Mouse (Mus musculus) heart, embryonic 12.5 days (tissue): ENCODE data around the gene Adam12. TPM values are rescaled to one million over a fixed set of nuclear protein-coding genes. Genes with fewer than 3 reads are reported as not detected.

Source experiments
- ATAC-seq: fragments of 200-750 bp; cut with Nextera tagmentation; 2 replicates; pipeline ENCODE4 v1.8.0; 2017; ENCODE audit warnings: moderate TSS enrichment, moderate library complexity; ENCODE audit not compliant: insufficient number of reproducible peaks, low FRiP score
- H3K27ac ChIP-seq: fragments of 300-500 bp; sonication (generic); 2 replicates; pipeline ENCODE4 v1.5.1; 2016; ENCODE audit warnings: mild to moderate bottlenecking, moderate library complexity; ENCODE audit not compliant: poor library complexity, severe bottlenecking
- H3K27me3 ChIP-seq: fragments of 300-500 bp; sonication (generic); replicated peaks from 2 replicates; pipeline ENCODE4 v1.6.1; 2016; ENCODE audit warnings: mild to moderate bottlenecking, moderate library complexity
- H3K36me3 ChIP-seq: fragments of 300-500 bp; sonication (generic); 2 replicates; pipeline ENCODE4 v1.6.1; 2016; ENCODE audit warnings: mild to moderate bottlenecking, moderate library complexity
- H3K4me1 ChIP-seq: fragments of 300-500 bp; sonication (generic); replicated peaks from 2 replicates; pipeline ENCODE4 v1.6.1; 2016; ENCODE audit warnings: mild to moderate bottlenecking
- H3K4me2 ChIP-seq: fragments of 300-500 bp; sonication (generic); 2 replicates; pipeline ENCODE4 v1.6.1; 2016; ENCODE audit warnings: mild to moderate bottlenecking, moderate library complexity
- H3K4me3 ChIP-seq: fragments of 300-500 bp; sonication (generic); 2 replicates; pipeline ENCODE4 v1.5.1; 2016; ENCODE audit warnings: mild to moderate bottlenecking
- H3K9ac ChIP-seq: fragments of 300-500 bp; sonication (generic); 2 replicates; pipeline ENCODE4 v1.6.1; 2016; ENCODE audit warnings: mild to moderate bottlenecking, moderate library complexity
- H3K9me3 ChIP-seq: fragments of 300-500 bp; sonication (generic); replicated peaks from 2 replicates; pipeline ENCODE4 v1.6.1; 2016; ENCODE audit warnings: mild to moderate bottlenecking, moderate library complexity
- WGBS: fragments of 180-500 bp; shearing (Covaris S2); methylation state at CpG from one replicate; pipeline ENCODE4 v1.1.7; 2016; 5-methylcytosine and 5-hydroxymethylcytosine counted together
- polyA plus RNA-seq: library from polyadenylated mRNA; unstranded; fragments of >200 nt; fragmentation: Nextera tagmentation; extraction: Ambion mirVana; gene quantifications from 2 replicates; pipeline ENCODE4 v1.2.1, GENCODE M21; 2016

Gene Adam12
- polyA plus RNA-seq, 1 experiment from 2014 or later, result 3.9 TPM

DNA sequence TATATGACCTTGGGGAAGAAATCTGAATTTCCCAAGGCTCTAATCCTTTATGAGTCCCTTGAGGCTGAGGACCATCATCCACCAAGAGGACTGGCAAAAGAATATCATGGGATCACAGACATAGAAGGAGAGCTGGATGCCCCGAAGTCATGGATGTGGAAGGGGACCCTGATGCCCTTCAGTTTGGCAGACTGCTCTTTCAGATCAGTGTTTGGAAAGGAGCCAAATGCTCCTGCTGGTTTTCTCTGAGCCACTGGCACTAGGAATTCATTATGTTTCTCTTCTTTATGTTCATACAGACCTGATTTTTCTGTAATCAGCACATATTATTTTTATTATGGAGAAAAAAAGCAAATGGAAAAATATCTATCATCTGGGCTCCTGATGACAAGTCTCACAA, 50.9 kb downstream of the Adam12 start:
- Histone ChIP-seq H3K27ac (no peak overlapping the region), H3K27me3 (no peaks in the 10 kb centered on the region), H3K4me1 (no peaks in the 10 kb centered on the region), H3K9me3 (peaks cover 5% of the 10 kb centered on the region), H3K9ac (no peak overlapping the region), H3K36me3 (peaks cover 4% of the 10 kb centered on the region; the same call in 1 of the 2 replicates), H3K4me2 (no peak overlapping the region), H3K4me3 (no peak overlapping the region)
- WGBS, result 78% methylated on average over 1 of the region's 1 CpGs
- ATAC-seq, result no peak

DNA sequence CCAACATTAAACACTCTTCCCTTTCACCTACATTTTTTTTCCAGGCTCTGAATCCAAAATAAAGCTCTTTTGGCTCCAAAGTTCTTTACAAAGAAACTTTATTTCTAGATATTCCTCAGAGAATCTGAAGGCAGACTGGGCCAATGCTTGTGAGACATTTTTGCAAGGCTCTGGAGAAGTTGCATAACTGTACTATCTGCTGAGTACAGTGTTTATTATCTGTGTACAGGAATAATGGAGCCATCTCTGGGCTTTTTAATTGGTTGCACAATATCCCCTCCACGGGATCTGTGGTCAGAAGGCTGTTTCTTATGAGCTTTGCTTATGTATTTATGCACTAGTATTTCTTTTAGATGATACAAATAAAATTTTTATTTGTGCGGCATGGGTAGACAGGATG, 54.9 kb downstream of the Adam12 start:
- Histone ChIP-seq H3K27me3 (no peaks in the 10 kb centered on the region), H3K9ac (no peak overlapping the region), H3K4me3 (no peak overlapping the region), H3K9me3 (no peaks in the 10 kb centered on the region), H3K27ac (no peak overlapping the region), H3K4me1 (no peaks in the 10 kb centered on the region), H3K4me2 (no peak overlapping the region), H3K36me3 (no peaks in the 10 kb centered on the region)
- no peak for ATAC-seq
- 70% methylated on average over 2 of the region's 2 CpGs for WGBS

DNA sequence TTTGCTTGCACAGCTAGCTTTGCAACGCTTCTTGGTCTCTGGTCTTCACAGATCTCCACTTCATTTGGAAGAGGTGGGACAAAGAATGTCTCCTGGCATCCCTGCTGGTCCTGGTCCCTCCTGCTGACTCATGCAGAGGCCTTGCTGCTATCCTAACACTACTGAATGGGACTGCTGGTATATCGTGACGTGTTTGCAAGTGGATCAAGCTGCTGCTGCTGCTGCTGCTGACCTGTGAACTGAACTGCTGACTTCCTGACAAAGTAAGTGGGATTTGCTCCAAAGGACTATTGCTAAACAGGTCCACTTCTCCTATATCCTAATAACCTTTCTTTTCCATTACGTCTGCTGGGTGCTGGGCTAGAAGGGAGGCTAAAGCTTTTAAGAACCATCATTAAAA, 56.7 kb downstream of the Adam12 start:
- H3K36me3 ChIP-seq, result no peaks in the 10 kb centered on the region
- 58% methylated on average over 4 of the region's 4 CpGs for WGBS
- no peaks in the 10 kb centered on the region for H3K27me3 ChIP-seq
- no peak overlapping the region for H3K27ac ChIP-seq
- H3K4me1 ChIP-seq, result no peaks in the 10 kb centered on the region
- no peak overlapping the region for H3K4me3 ChIP-seq
- ATAC-seq, result no peak
- no peaks in the 10 kb centered on the region for H3K9me3 ChIP-seq
- H3K9ac ChIP-seq, result no peak overlapping the region
- H3K4me2 ChIP-seq, result no peak overlapping the region

DNA sequence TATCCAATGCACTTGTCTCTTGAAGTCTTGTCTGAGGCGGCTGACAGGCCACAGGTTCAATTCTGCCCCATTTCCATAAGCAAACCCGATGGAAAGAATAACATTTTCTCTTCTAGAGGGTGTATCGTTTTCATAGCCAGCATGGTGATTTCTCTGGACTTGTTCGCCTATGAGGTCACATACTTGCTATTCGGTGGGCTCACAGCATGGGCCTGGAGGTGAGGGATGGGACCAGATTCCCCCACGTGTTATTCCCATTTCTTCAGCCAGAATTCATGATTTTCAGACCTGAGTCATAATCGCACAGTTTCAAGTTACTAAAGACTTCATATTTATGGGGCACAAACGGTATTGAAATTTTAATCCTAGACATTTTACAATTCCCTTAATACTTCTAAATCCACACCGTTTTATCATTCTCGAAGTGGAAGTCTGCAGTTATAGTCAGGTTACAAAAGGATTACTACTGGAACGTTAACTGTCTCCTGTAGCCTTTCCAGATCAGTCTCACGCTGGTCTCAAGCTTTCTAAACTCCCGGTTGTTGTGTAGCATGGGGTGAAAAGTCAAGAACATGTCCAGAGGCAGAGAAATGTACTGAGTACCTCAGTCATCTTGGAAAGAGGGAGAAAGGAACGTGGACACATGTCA, 58.4 kb downstream of the Adam12 start:
- no peak overlapping the region for H3K9ac ChIP-seq
- H3K27ac ChIP-seq, result no peak overlapping the region
- no peaks in the 10 kb centered on the region for H3K27me3 ChIP-seq
- H3K36me3 ChIP-seq, result no peaks in the 10 kb centered on the region
- ATAC-seq, result no peak
- no peaks in the 10 kb centered on the region for H3K4me1 ChIP-seq
- H3K4me3 ChIP-seq, result no peak overlapping the region
- 79% methylated on average over 14 of the region's 14 CpGs for WGBS
- no peaks in the 10 kb centered on the region for H3K9me3 ChIP-seq
- no peak overlapping the region for H3K4me2 ChIP-seq

DNA sequence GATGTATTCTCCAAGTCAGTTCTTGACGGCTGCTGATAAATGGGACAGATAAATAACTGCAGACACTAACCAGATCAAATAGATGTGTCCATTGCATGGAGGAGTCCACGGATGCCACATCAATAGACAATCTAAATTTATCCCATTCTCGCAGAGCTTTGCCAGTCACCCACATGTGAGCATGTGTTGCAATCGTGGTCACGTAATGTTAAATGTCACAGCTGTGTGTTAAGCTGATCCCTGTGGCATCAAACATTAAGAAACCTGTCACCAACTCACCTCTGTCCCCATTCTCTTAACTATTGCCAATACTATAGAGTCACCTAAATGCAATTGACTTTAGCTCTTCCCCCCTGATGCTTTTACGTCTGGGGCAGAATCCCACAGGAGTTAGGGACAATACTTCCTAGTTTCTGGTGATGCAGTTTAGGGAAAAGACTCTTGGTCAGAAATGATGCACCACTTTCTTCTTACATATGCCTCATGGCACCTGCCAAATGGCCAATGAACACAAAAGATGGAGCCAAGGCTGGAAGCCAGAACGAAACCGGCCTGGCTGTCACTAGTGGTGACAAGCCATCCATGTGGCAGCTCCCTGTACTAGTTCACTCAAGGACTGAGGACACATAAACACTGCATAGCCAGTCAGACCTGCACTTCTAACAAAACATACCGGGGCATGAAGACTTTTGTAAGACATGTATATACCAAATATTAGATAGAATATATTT, 61.6 kb downstream of the Adam12 start:
- no peak overlapping the region for H3K4me2 ChIP-seq
- H3K27ac ChIP-seq, result no peak overlapping the region
- H3K4me3 ChIP-seq, result no peak overlapping the region
- H3K9me3 ChIP-seq, result no peaks in the 10 kb centered on the region
- H3K4me1 ChIP-seq, result peaks cover 11% of the 10 kb centered on the region
- H3K9ac ChIP-seq, result no peak overlapping the region
- ATAC-seq, result no peak
- no peaks in the 10 kb centered on the region for H3K27me3 ChIP-seq
- WGBS, result 71% methylated on average over 9 of the region's 9 CpGs
- no peaks in the 10 kb centered on the region for H3K36me3 ChIP-seq

DNA sequence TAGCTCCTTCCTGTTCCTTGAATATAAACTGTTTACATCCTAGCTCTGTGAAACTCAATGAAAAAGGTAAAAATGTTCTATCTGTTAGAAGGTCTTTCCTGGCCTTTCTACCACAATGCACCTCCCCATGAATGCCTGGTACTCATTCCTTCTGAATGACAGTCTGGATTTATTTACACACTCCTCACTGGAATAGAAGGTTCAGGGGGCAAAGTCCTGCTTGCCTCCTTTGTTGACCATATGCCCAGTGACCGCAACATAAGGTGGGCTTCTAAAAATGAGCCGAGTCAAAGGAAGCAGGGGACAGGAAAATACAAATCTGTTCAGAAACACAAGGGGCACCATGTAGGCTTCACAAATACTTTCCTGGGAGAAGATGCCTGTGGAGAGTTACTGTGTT, 62.2 kb downstream of the Adam12 start:
- H3K27me3 ChIP-seq, result no peaks in the 10 kb centered on the region
- no peak overlapping the region for H3K4me3 ChIP-seq
- no peak overlapping the region for H3K27ac ChIP-seq
- peaks cover 11% of the 10 kb centered on the region for H3K4me1 ChIP-seq
- H3K9ac ChIP-seq, result no peak overlapping the region
- no peaks in the 10 kb centered on the region for H3K36me3 ChIP-seq
- no peak overlapping the region for H3K4me2 ChIP-seq
- ATAC-seq, result no peak
- WGBS, result 79% methylated on average over 2 of the region's 2 CpGs
- H3K9me3 ChIP-seq, result no peaks in the 10 kb centered on the region

DNA sequence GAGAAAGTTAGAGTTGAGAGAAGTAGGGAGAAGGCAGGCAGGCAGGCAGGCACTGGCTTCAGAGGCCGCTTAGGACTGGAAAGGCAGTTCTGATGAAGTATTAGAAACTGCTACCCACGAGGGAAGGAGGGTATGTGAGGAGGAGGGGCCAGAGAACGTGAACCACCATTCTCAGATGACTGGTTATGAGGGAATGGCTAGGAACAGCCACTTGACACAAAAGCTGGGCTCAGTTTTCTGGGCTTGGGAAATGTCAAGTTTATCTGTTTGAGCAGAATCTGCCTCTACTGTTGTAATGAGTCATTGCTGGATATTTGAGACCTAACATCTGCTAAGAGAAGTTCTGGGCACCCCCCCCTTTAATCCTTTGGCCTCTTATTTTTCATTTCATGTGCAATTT, 64.4 kb downstream of the Adam12 start:
- Histone ChIP-seq H3K27me3 (no peaks in the 10 kb centered on the region), H3K36me3 (no peaks in the 10 kb centered on the region), H3K9me3 (no peaks in the 10 kb centered on the region), H3K9ac (no peak overlapping the region), H3K4me2 (no peak overlapping the region), H3K27ac (peak overlapping the region; percentile 31; the same call in 1 of the 2 replicates), H3K4me3 (no peak overlapping the region), H3K4me1 (peaks cover 11% of the 10 kb centered on the region)
- WGBS, result 30% methylated on average over 3 of the region's 3 CpGs
- no peak for ATAC-seq

DNA sequence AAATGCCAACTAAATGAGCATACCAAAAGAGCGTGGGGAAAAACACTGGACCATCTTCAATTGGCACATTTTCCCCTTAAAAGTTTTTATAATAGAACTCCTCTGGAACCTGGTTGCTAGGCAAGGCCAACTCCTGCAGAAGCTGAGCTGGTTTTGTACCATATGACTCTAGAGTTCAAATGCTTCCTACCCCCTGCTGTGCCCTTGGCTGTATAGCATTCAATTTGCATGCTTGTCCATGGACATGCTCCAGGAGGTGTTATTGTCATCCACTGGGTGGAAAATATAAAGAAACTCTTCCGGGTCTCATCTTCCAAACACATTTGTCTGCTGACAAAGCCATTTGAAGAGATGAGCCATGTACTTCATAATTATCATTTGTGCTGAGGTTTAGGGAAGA, 68.2 kb downstream of the Adam12 start:
- H3K36me3 ChIP-seq, result no peaks in the 10 kb centered on the region
- ATAC-seq, result no peak
- no peak overlapping the region for H3K4me3 ChIP-seq
- no peaks in the 10 kb centered on the region for H3K9me3 ChIP-seq
- H3K4me2 ChIP-seq, result no peak overlapping the region
- no peaks in the 10 kb centered on the region for H3K27me3 ChIP-seq
- peaks cover 18% of the 10 kb centered on the region for H3K4me1 ChIP-seq
- WGBS, result 92% methylated on average over 2 of the region's 2 CpGs
- H3K27ac ChIP-seq, result no peak overlapping the region
- H3K9ac ChIP-seq, result no peak overlapping the region

DNA sequence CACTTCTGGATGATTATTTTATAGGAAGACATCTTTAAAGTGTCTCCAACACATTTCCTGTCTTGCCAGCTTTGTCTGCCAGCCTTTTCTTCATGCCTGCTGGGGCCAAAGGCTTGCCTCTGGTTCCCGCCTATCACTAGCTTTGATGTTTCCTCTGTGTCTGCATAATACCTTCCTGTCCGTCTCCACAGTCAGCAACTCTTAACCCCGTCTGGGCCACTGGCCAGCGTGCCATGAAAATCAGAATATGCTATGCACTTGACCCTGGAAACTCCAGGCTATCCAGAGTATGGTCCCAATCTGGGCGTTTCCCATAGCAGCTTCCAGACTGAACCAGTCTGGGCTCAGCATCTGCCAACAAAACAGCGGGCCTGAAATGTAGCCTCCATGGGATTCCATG, 69.1 kb downstream of the Adam12 start:
- no peaks in the 10 kb centered on the region for H3K9me3 ChIP-seq
- WGBS, result 41% methylated on average over 6 of the region's 6 CpGs
- peaks cover 16% of the 10 kb centered on the region for H3K4me1 ChIP-seq
- no peak overlapping the region for H3K4me3 ChIP-seq
- no peak overlapping the region for H3K9ac ChIP-seq
- no peak overlapping the region for H3K4me2 ChIP-seq
- no peaks in the 10 kb centered on the region for H3K36me3 ChIP-seq
- ATAC-seq, result no peak
- H3K27me3 ChIP-seq, result no peaks in the 10 kb centered on the region
- no peak overlapping the region for H3K27ac ChIP-seq

DNA sequence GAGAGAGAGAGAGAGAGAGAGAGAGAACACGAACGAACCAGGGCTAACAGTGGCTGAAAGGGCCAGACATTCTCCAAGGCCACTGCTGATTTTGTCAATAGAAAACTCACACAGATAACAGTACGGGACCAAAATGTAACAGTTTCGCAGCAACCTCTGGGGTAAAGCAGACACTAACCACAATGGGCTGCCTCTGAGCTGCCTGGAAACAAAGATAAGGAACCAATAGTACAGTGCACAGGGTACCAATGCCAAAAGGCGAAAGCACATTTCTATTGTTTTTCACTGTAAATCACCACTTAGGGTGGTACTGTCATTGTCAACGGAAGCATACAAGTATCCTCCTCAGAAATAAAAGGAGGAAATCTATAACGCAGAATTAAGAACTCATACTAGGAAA, 72.3 kb downstream of the Adam12 start:
- ATAC-seq, result no peak
- H3K27me3 ChIP-seq, result no peaks in the 10 kb centered on the region
- no peak overlapping the region for H3K9ac ChIP-seq
- no peaks in the 10 kb centered on the region for H3K36me3 ChIP-seq
- no peak overlapping the region for H3K4me3 ChIP-seq
- WGBS, result 55% methylated on average over 7 of the region's 7 CpGs
- H3K9me3 ChIP-seq, result no peaks in the 10 kb centered on the region
- no peak overlapping the region for H3K4me2 ChIP-seq
- H3K27ac ChIP-seq, result no peak overlapping the region
- H3K4me1 ChIP-seq, result peaks cover 7% of the 10 kb centered on the region

DNA sequence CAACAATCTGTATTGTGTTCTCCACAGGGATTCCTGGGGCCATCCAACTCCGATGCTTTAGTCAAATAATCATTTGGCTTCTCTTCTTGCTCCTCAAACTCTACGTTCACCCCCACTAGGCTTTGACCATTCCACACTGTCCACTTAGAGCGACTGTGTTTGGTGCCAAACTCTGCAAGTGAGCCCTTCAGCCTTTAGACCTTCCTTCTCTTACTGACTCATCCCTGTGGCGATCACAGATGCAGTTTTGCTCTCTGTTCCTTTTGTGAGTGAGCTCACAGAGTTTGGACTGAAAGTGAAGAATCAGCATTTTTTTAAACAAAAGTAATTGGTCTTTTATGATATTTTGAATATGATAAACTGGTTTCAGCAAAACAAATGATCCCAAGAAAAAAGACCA, 80.6 kb downstream of the Adam12 start:
- Histone ChIP-seq H3K4me3 (no peak overlapping the region), H3K27me3 (no peaks in the 10 kb centered on the region), H3K9ac (no peak overlapping the region), H3K27ac (no peak overlapping the region), H3K4me2 (no peak overlapping the region), H3K36me3 (no peaks in the 10 kb centered on the region), H3K9me3 (no peaks in the 10 kb centered on the region), H3K4me1 (no peaks in the 10 kb centered on the region)
- WGBS, result 70% methylated on average over 4 of the region's 4 CpGs
- no peak for ATAC-seq

DNA sequence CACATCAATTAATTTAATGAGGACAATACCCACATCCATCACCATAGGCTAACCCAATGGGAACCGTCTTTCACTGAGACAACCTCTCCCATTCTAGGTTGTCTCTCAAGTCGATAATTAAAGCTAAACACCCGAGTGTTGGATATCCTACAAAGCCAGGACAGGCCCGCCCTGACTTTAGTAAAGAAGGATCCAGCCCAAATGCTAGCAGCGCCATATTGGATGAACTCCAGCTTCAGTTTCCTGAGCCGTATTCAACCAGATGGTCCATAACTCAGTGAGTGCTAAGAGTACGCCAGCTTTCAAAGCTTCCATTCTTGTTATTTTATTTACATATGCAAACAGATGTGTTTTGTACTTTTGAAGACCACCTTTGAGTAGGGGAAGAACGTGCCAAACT, 81.6 kb downstream of the Adam12 start:
- H3K36me3 ChIP-seq, result no peaks in the 10 kb centered on the region
- no peak overlapping the region for H3K9ac ChIP-seq
- H3K4me3 ChIP-seq, result no peak overlapping the region
- no peak for ATAC-seq
- no peak overlapping the region for H3K4me2 ChIP-seq
- 79% methylated on average over 8 of the region's 8 CpGs for WGBS
- H3K4me1 ChIP-seq, result no peaks in the 10 kb centered on the region
- H3K27me3 ChIP-seq, result no peaks in the 10 kb centered on the region
- H3K27ac ChIP-seq, result no peak overlapping the region
- H3K9me3 ChIP-seq, result no peaks in the 10 kb centered on the region
